Mouse (Mus musculus) layer of hippocampus, adult 11-12 months (tissue): ENCODE measurements around the gene Bpifb1.
A peak's percentile ranks its signal among the peaks of the same experiment; 100 is the strongest.
"Not testable (repeated sequence)": the region's sequence is repeated elsewhere in the genome, so short reads cannot be mapped to it uniquely, and the experiment has no call there.

Experiments used
- DNase-seq: peaks from one replicate; pipeline ENCODE4 v3.0.0; 2022; ENCODE audit warnings: low spot score

Bpifb1 gene

GRCm38 (mm10) chr2:154190546-154191258 lies at the start of gene Bpifb1:
Gene Bpifb1 (plus strand): TSS chr2:154190818.
- DNase-seq: no peak

GRCm38 (mm10) chr2:154142580-154142979 lies 48.0 kb upstream of the Bpifb1 start, which contains the start of gene Bpifa1:
Gene Bpifa1 (plus strand): TSS chr2:154142880.
- DNase-seq: no peak

- peak; percentile 9 for DNase-seq
Observed at GRCm38 (mm10) chr2:154143735-154144134, 46.9 kb upstream of the Bpifb1 start.

GRCm38 (mm10) chr2:154147496-154147895 lies 43.1 kb upstream of the Bpifb1 start:
- no peak for DNase-seq

- peak; percentile 23 for DNase-seq
Observed at GRCm38 (mm10) chr2:154158433-154158832, 32.2 kb upstream of the Bpifb1 start.

GRCm38 (mm10) chr2:154162307-154162706 lies 28.3 kb upstream of the Bpifb1 start, which contains the start of gene Bpifa5:
Gene Bpifa5 (plus strand): TSS chr2:154162607.
- DNase-seq: no peak

- DNase-seq: peak; percentile 13
Observed at GRCm38 (mm10) chr2:154163306-154163705, 27.3 kb upstream of the Bpifb1 start.

- DNase-seq: no peak
Observed at GRCm38 (mm10) chr2:154169172-154169571, 21.4 kb upstream of the Bpifb1 start.

GRCm38 (mm10) chr2:154171621-154172020 lies 19.0 kb upstream of the Bpifb1 start:
- DNase-seq: no peak

GRCm38 (mm10) chr2:154173313-154173712 lies 17.3 kb upstream of the Bpifb1 start:
- DNase-seq: peak; percentile 59

- not testable (repeated sequence) for DNase-seq
Observed at GRCm38 (mm10) chr2:154181900-154182299, 8.7 kb upstream of the Bpifb1 start.

GRCm38 (mm10) chr2:154183061-154183460 lies 7.6 kb upstream of the Bpifb1 start:
- not testable (repeated sequence) for DNase-seq

- DNase-seq: no peak
Observed at GRCm38 (mm10) chr2:154185319-154185718, 5.3 kb upstream of the Bpifb1 start.

GRCm38 (mm10) chr2:154185748-154186147 lies 4.9 kb upstream of the Bpifb1 start:
- no peak for DNase-seq

- no peak for DNase-seq
Observed at GRCm38 (mm10) chr2:154187468-154187867, 3.1 kb upstream of the Bpifb1 start.

GRCm38 (mm10) chr2:154189877-154190434 lies 662 bp upstream of the Bpifb1 start:
- DNase-seq: no peak

GRCm38 (mm10) chr2:154192141-154192540 lies 1.5 kb downstream of the Bpifb1 start:
- DNase-seq: no peak

GRCm38 (mm10) chr2:154193071-154193470 lies 2.5 kb downstream of the Bpifb1 start:
- no peak for DNase-seq

GRCm38 (mm10) chr2:154193994-154194504 lies 3.4 kb downstream of the Bpifb1 start:
- no peak for DNase-seq

- DNase-seq: no peak
Observed at GRCm38 (mm10) chr2:154197036-154197435, 6.4 kb downstream of the Bpifb1 start.

GRCm38 (mm10) chr2:154204630-154205029 lies 14.0 kb downstream of the Bpifb1 start:
- no peak for DNase-seq

- no peak for DNase-seq
Observed at GRCm38 (mm10) chr2:154206908-154207307, 16.3 kb downstream of the Bpifb1 start.

- no peak for DNase-seq
Observed at GRCm38 (mm10) chr2:154209112-154209511, 18.5 kb downstream of the Bpifb1 start.
